Mouse (Mus musculus): ENCODE data around the gene Tmem267.

The Tmem267 gene

DNA sequence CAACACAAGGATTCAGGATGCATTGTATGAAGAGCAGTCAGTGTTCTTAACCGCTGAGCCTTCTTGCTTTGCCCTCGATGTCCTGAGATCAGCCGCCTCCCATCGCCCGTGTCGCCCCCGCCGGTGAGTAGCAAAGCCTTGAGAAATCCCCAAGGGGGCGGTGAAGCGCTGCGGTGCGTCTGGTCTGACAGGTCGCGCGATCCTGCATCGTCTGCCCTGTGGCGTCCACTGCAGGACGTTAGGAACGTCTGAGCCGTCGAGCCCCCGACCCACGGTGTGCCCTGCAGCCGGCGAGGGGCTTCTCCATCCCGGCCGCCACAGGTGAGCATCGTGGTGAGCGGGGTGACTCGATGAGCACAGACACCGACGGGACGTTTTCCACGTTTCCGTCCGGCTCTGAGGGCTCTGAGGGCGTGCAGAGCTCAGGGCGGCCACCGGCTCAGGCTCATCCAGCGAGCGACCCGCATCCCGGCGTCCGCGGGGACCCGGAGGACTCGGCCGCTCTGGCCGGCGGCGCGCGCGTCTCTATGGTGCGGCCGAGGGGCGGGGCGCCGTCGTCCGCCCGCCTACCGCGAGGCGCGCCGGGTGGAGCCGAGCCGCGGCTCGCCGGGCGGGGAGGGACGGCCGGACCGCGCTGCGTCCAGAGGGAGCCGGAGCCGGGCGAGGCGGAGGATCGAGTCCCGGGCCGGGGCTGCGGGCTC lies at the start of gene Tmem267, which contains the start of gene 3110070M22Rik:
Tmem267 (plus strand) TSS at position 160 of the 701 bp plus-strand sequence.
3110070M22Rik (minus strand) TSS at position 504 of the 701 bp plus-strand sequence.
- no peak within 1 kb of the TSS; the same call in 1 of the 2 replicates for H3K4me3 ChIP-seq (replicated peaks; ENCODE audit: low read length)
- no peak for TF ChIP-seq CTCF (conservative IDR thresholded peaks at IDR 0.05; ENCODE audit: low read length)
- TF ChIP-seq NANOG (IDR thresholded peaks at IDR 0.05; ENCODE audit: borderline replicate concordance, low read length): no peak
- TF ChIP-seq POU5F1 (IDR thresholded peaks at IDR 0.05; ENCODE audit: borderline replicate concordance, low read length): no peak
- H3K9me3 ChIP-seq (ENCODE audit: low read length): 0 out of 2 replicates have a peak, but pooled peaks cover 3% of the 10 kb centered on the region
- peaks cover 4% of the 10 kb centered on the region; the same call in 1 of the 2 replicates for H3K4me1 ChIP-seq (replicated peaks; ENCODE audit: low read depth, low read length)
- H3K27me3 ChIP-seq (ENCODE audit: insufficient read depth, low read length): peaks cover 4% of the 10 kb centered on the region; the same call in 1 of the 2 replicates
- H3K36me3 ChIP-seq (ENCODE audit: insufficient read depth, low read length): peaks cover 29% of the 10 kb centered on the region

DNA sequence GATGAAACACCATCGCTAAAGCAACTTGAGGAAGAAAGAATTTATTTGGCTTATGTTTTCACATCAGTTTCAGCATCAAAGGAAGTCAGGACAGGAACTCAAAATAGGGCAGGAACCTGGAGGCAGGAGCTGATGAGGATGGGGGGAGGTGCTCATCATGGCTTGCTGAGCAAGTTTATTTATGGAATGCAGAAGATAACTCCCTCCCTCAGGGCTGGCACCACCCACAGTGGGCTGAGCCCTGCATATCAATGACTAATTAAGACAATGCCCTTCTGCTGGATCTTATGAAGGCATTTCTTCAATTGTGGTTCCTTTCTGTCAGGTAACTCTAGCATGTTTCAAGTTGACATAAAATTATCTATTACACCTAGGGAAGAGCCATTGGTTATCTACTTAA lies 45.6 kb upstream of the Tmem267 start:
- Histone ChIP-seq H3K4me1 (replicated peaks; ENCODE audit: low read depth, low read length) (0 out of 2 replicates have a peak, but pooled peaks cover 4% of the 10 kb centered on the region), H3K9me3 (ENCODE audit: low read length) (no peaks in the 10 kb centered on the region), H3K27me3 (ENCODE audit: insufficient read depth, low read length) (no peaks in the 10 kb centered on the region), H3K4me3 (replicated peaks; ENCODE audit: low read length) (no peak overlapping the region), H3K36me3 (ENCODE audit: insufficient read depth, low read length) (peaks cover 32% of the 10 kb centered on the region)
- TF ChIP-seq CTCF (conservative IDR thresholded peaks at IDR 0.05; ENCODE audit: low read length): no peak
- no peak for TF ChIP-seq NANOG (IDR thresholded peaks at IDR 0.05; ENCODE audit: borderline replicate concordance, low read length)
- TF ChIP-seq POU5F1 (IDR thresholded peaks at IDR 0.05; ENCODE audit: borderline replicate concordance, low read length): no peak

DNA sequence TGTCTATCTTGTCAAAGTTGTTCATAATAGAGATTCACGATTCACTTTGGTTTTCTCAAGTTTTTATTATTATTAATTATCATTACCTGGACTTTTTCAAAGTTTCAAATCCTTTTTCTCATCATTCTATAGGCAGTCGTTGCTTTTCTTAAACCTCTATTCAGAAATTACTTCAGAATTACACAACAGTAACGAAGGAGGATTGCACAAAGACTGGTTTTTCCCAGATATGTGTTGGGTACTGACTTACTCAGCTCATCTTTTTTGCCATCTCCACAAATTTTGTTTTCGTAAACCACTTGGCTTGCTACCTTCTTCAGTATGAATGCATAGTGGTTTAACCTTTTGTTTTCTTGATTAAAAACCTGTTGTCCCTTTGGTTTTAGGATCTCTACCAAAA lies 34.3 kb upstream of the Tmem267 start:
- no peaks in the 10 kb centered on the region for H3K27me3 ChIP-seq (ENCODE audit: insufficient read depth, low read length)

DNA sequence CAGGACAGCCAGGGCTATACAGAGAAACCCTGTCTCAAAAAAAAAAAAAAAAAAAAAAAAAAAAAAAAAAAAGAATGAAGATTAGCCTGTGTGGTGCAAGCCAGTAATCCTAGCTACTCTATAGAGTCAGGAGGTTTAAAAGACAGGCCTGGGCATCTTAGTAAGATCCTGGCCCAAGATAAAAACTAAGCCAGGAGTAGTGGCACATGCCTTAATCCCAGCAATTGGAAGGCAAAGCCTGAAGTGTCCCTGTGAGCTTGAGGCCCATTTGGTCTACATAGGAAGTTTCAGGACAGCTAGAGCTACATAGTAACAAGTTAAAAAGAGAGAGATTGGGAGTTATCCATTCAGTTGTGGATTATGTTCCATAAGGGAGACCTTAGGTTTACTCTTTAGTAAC lies 32.8 kb upstream of the Tmem267 start:
- no peaks in the 10 kb centered on the region for H3K27me3 ChIP-seq (ENCODE audit: insufficient read depth, low read length)
- no peak overlapping the region for H3K4me3 ChIP-seq (replicated peaks; ENCODE audit: low read length)
- TF ChIP-seq CTCF (conservative IDR thresholded peaks at IDR 0.05; ENCODE audit: low read length): no peak
- TF ChIP-seq POU5F1 (IDR thresholded peaks at IDR 0.05; ENCODE audit: borderline replicate concordance, low read length): no peak
- TF ChIP-seq NANOG (IDR thresholded peaks at IDR 0.05; ENCODE audit: borderline replicate concordance, low read length): no peak
- no peaks in the 10 kb centered on the region for H3K9me3 ChIP-seq (ENCODE audit: low read length)
- H3K36me3 ChIP-seq (ENCODE audit: insufficient read depth, low read length): peaks cover 29% of the 10 kb centered on the region
- H3K4me1 ChIP-seq (replicated peaks; ENCODE audit: low read depth, low read length): no peaks in the 10 kb centered on the region

More for the DNA sequence above, 34.3 kb upstream of the Tmem267 start:
- no peaks in the 10 kb centered on the region for H3K9me3 ChIP-seq (ENCODE audit: low read length)
- TF ChIP-seq NANOG (IDR thresholded peaks at IDR 0.05; ENCODE audit: borderline replicate concordance, low read length) (no peak), POU5F1 (IDR thresholded peaks at IDR 0.05; ENCODE audit: borderline replicate concordance, low read length) (no peak), CTCF (conservative IDR thresholded peaks at IDR 0.05; ENCODE audit: low read length) (no peak)
- H3K4me3 ChIP-seq (replicated peaks; ENCODE audit: low read length): no peak overlapping the region
- peaks cover 26% of the 10 kb centered on the region for H3K36me3 ChIP-seq (ENCODE audit: insufficient read depth, low read length)
- no peaks in the 10 kb centered on the region for H3K4me1 ChIP-seq (replicated peaks; ENCODE audit: low read depth, low read length)

GRCm38 (mm10) chr13:119456342-119456741 lies 31.5 kb upstream of the Tmem267 start:
- H3K36me3 ChIP-seq (ENCODE audit: insufficient read depth, low read length): peaks cover 17% of the 10 kb centered on the region
- H3K9me3 ChIP-seq (ENCODE audit: low read length): no peaks in the 10 kb centered on the region
- H3K4me1 ChIP-seq (replicated peaks; ENCODE audit: low read depth, low read length): no peaks in the 10 kb centered on the region
- H3K27me3 ChIP-seq (ENCODE audit: insufficient read depth, low read length): no peaks in the 10 kb centered on the region
- TF ChIP-seq POU5F1 (IDR thresholded peaks at IDR 0.05; ENCODE audit: borderline replicate concordance, low read length) (no peak), CTCF (conservative IDR thresholded peaks at IDR 0.05; ENCODE audit: low read length) (no peak), NANOG (IDR thresholded peaks at IDR 0.05; ENCODE audit: borderline replicate concordance, low read length) (no peak)
- H3K4me3 ChIP-seq (replicated peaks; ENCODE audit: low read length): no peak overlapping the region

GRCm38 (mm10) chr13:119461900-119462595 lies 25.8 kb upstream of the Tmem267 start:
- Histone ChIP-seq H3K9me3 (ENCODE audit: low read length) (no peaks in the 10 kb centered on the region), H3K4me3 (replicated peaks; ENCODE audit: low read length) (peak overlapping the region; percentile 84), H3K27me3 (ENCODE audit: insufficient read depth, low read length) (no peaks in the 10 kb centered on the region), H3K36me3 (ENCODE audit: insufficient read depth, low read length) (peaks cover 27% of the 10 kb centered on the region), H3K4me1 (replicated peaks; ENCODE audit: low read depth, low read length) (peaks cover 24% of the 10 kb centered on the region)
- TF ChIP-seq NANOG (IDR thresholded peaks at IDR 0.05; ENCODE audit: borderline replicate concordance, low read length) (no peak), POU5F1 (IDR thresholded peaks at IDR 0.05; ENCODE audit: borderline replicate concordance, low read length) (no peak), CTCF (conservative IDR thresholded peaks at IDR 0.05; ENCODE audit: low read length) (no peak)

GRCm38 (mm10) chr13:119462596-119463560 lies 25.0 kb upstream of the Tmem267 start, which contains the start of gene 4833420G17Rik:
Gene 4833420G17Rik, plus strand, starts transcription at chr13:119462768.
- TF ChIP-seq POU5F1 (IDR thresholded peaks at IDR 0.05; ENCODE audit: borderline replicate concordance, low read length): no peak
- TF ChIP-seq NANOG (IDR thresholded peaks at IDR 0.05; ENCODE audit: borderline replicate concordance, low read length): no peak
- TF ChIP-seq CTCF (conservative IDR thresholded peaks at IDR 0.05; ENCODE audit: low read length): no peak
- Histone ChIP-seq H3K4me1 (replicated peaks; ENCODE audit: low read depth, low read length) (peaks cover 24% of the 10 kb centered on the region), H3K27me3 (ENCODE audit: insufficient read depth, low read length) (no peaks in the 10 kb centered on the region), H3K9me3 (ENCODE audit: low read length) (no peaks in the 10 kb centered on the region), H3K4me3 (replicated peaks; ENCODE audit: low read length) (peak within 1 kb of the TSS; percentile 84), H3K36me3 (ENCODE audit: insufficient read depth, low read length) (peaks cover 36% of the 10 kb centered on the region)
